Mouse (Mus musculus) limb, embryonic 11.5 days (tissue): Measurements from ENCODE around the gene Mapkapk2. TPM values are rescaled to one million over a fixed set of nuclear protein-coding genes. Genes with fewer than 3 reads are reported as not detected.
A peak's percentile ranks its signal among the peaks of the same experiment; 100 is the strongest.

Experiments
- ATAC-seq: fragments of 200-750 bp; cut with Nextera tagmentation; 2 replicates; pipeline ENCODE4 v1.8.0; 2017; ENCODE audit warnings: low read depth; ENCODE audit not compliant: insufficient number of reproducible peaks, low FRiP score, low TSS enrichment
- DNase-seq: peaks from one replicate; pipeline ENCODE4 v3.0.0-alpha.2; 2015; ENCODE audit warnings: low spot score
- H3K27ac ChIP-seq: fragments of 300-500 bp; sonication (generic); replicated peaks from 2 replicates; pipeline ENCODE4 v1.5.1; 2014; ENCODE audit warnings: low read depth, mild to moderate bottlenecking, low read length
- H3K27me3 ChIP-seq: fragments of 300-500 bp; sonication (generic); 2 replicates; pipeline ENCODE4 v1.6.1; 2014; ENCODE audit warnings: mild to moderate bottlenecking, low read length, mixed read lengths; ENCODE audit not compliant: control insufficient read depth, insufficient read depth
- H3K36me3 ChIP-seq: fragments of 300-500 bp; sonication (generic); 2 replicates; pipeline ENCODE4 v1.6.1; 2014; ENCODE audit warnings: mild to moderate bottlenecking, low read length, moderate library complexity, mixed read lengths; ENCODE audit not compliant: control insufficient read depth, insufficient read depth
- H3K4me1 ChIP-seq: fragments of 300-500 bp; sonication (generic); 2 replicates; pipeline ENCODE4 v1.6.1; 2014; ENCODE audit warnings: low read length, mixed read lengths; ENCODE audit not compliant: control insufficient read depth, insufficient read depth
- H3K4me2 ChIP-seq: fragments of 300-500 bp; sonication (generic); 2 replicates; pipeline ENCODE4 v1.6.1; 2014; ENCODE audit warnings: low read depth, mild to moderate bottlenecking, moderate library complexity; ENCODE audit not compliant: severe bottlenecking
- H3K4me3 ChIP-seq: fragments of 300-500 bp; sonication (generic); 2 replicates; pipeline ENCODE4 v1.5.1; 2014; ENCODE audit warnings: low read depth, low read length
- H3K9ac ChIP-seq: fragments of 300-500 bp; sonication (generic); 2 replicates; pipeline ENCODE4 v1.6.1; 2014; ENCODE audit warnings: mild to moderate bottlenecking, low read length
- H3K9me3 ChIP-seq: fragments of 300-500 bp; sonication (generic); 2 replicates; pipeline ENCODE4 v1.6.1; 2016; ENCODE audit warnings: low read length; ENCODE audit not compliant: control insufficient read depth
- WGBS: fragments of 180-500 bp; shearing (Covaris S2); extraction: QIAGEN DNeasy Blood & Tissue Kit; methylation state at CpG from one replicate; pipeline ENCODE4 v1.1.7; 2014; 5-methylcytosine and 5-hydroxymethylcytosine counted together
- polyA plus RNA-seq: library from polyadenylated mRNA; unstranded; fragments of >200 nt; fragmentation: Nextera tagmentation; extraction: Ambion mirVana; gene quantifications from 2 replicates; pipeline ENCODE4 v1.2.1, GENCODE M21; 2014

Mapkapk2 gene
- polyA plus RNA-seq, 1 experiment from 2014 or later: 47.6 TPM

GRCm38 (mm10) chr1:131118530-131118929 lies 20.9 kb upstream of the Mapkapk2 start:
- DNase-seq (no peak), ATAC-seq (no peak)
- Histone ChIP-seq H3K36me3 (no peaks in the 10 kb centered on the region), H3K4me2 (no peak overlapping the region), H3K27ac (no peak overlapping the region), H3K4me1 (no peaks in the 10 kb centered on the region), H3K27me3 (no peaks in the 10 kb centered on the region), H3K9ac (no peak overlapping the region), H3K9me3 (no peaks in the 10 kb centered on the region), H3K4me3 (no peak overlapping the region)
- WGBS: 57% methylated on average over 10 of the region's 10 CpGs

GRCm38 (mm10) chr1:131116430-131117011 lies 18.9 kb upstream of the Mapkapk2 start:
- no peak for ATAC-seq

GRCm38 (mm10) chr1:131115932-131116331 lies 18.3 kb upstream of the Mapkapk2 start:
- 22% methylated on average over 6 of the region's 6 CpGs for WGBS
- Histone ChIP-seq H3K36me3 (no peaks in the 10 kb centered on the region), H3K9me3 (no peaks in the 10 kb centered on the region), H3K4me3 (no peak overlapping the region), H3K27ac (no peak overlapping the region), H3K4me1 (no peaks in the 10 kb centered on the region), H3K9ac (no peak overlapping the region), H3K4me2 (no peak overlapping the region), H3K27me3 (no peaks in the 10 kb centered on the region)
- DNase-seq: peak; percentile 82
- peak; percentile 40; the same call in 1 of the 2 replicates for ATAC-seq

More at GRCm38 (mm10) chr1:131116430-131117011, 18.9 kb upstream of the Mapkapk2 start:
- H3K9ac ChIP-seq: no peak overlapping the region
- 75% methylated on average over 13 of the region's 13 CpGs for WGBS
- H3K4me3 ChIP-seq: no peak overlapping the region
- H3K27ac ChIP-seq: no peak overlapping the region
- no peaks in the 10 kb centered on the region for H3K36me3 ChIP-seq
- DNase-seq: no peak
- H3K9me3 ChIP-seq: no peaks in the 10 kb centered on the region
- no peaks in the 10 kb centered on the region for H3K27me3 ChIP-seq
- no peaks in the 10 kb centered on the region for H3K4me1 ChIP-seq
- H3K4me2 ChIP-seq: no peak overlapping the region

GRCm38 (mm10) chr1:131112576-131112975 lies 14.9 kb upstream of the Mapkapk2 start:
- ATAC-seq: no peak
- Histone ChIP-seq H3K9ac (no peak overlapping the region), H3K4me1 (no peaks in the 10 kb centered on the region), H3K27me3 (no peaks in the 10 kb centered on the region), H3K9me3 (no peaks in the 10 kb centered on the region), H3K36me3 (no peaks in the 10 kb centered on the region), H3K4me2 (no peak overlapping the region), H3K27ac (no peak overlapping the region), H3K4me3 (no peak overlapping the region)
- 38% methylated on average over 6 of the region's 6 CpGs for WGBS
- no peak for DNase-seq

GRCm38 (mm10) chr1:131110525-131111106 lies 13.0 kb upstream of the Mapkapk2 start:
- H3K27me3 ChIP-seq: no peaks in the 10 kb centered on the region
- ATAC-seq (no peak), DNase-seq (no peak)
- no peak overlapping the region for H3K4me3 ChIP-seq
- WGBS: 74% methylated on average over 12 of the region's 12 CpGs
- H3K36me3 ChIP-seq: no peaks in the 10 kb centered on the region
- no peak overlapping the region for H3K4me2 ChIP-seq
- H3K4me1 ChIP-seq: no peaks in the 10 kb centered on the region
- no peak overlapping the region for H3K9ac ChIP-seq
- H3K27ac ChIP-seq: no peak overlapping the region
- no peaks in the 10 kb centered on the region for H3K9me3 ChIP-seq

GRCm38 (mm10) chr1:131107575-131108308 lies 10.1 kb upstream of the Mapkapk2 start:
- no peak overlapping the region for H3K9ac ChIP-seq
- no peaks in the 10 kb centered on the region for H3K4me1 ChIP-seq
- no peak overlapping the region for H3K4me2 ChIP-seq
- WGBS: 45% methylated on average over 10 of the region's 10 CpGs
- peak; percentile 46; the same call in 1 of the 2 replicates for ATAC-seq
- H3K27ac ChIP-seq: peak overlapping the region; percentile 72; the same call in 1 of the 2 replicates
- H3K36me3 ChIP-seq: no peaks in the 10 kb centered on the region
- no peaks in the 10 kb centered on the region for H3K27me3 ChIP-seq
- H3K9me3 ChIP-seq: no peaks in the 10 kb centered on the region
- H3K4me3 ChIP-seq: no peak overlapping the region
- DNase-seq: no peak

- Histone ChIP-seq H3K9me3 (no peaks in the 10 kb centered on the region), H3K9ac (no peak overlapping the region), H3K4me3 (no peak overlapping the region), H3K27me3 (no peaks in the 10 kb centered on the region), H3K4me2 (no peak overlapping the region), H3K27ac (no peak overlapping the region), H3K4me1 (no peaks in the 10 kb centered on the region), H3K36me3 (no peaks in the 10 kb centered on the region)
- 84% methylated on average over 10 of the region's 10 CpGs for whole genome bisulfite sequencing
- ATAC-seq (no peak), DNase-seq (no peak)
Measured at GRCm38 (mm10) chr1:131103776-131104424, 6.3 kb upstream of the Mapkapk2 start.

- DNase-seq: no peak
- Histone ChIP-seq H3K9ac (no peak overlapping the region), H3K4me1 (peaks cover 3% of the 10 kb centered on the region; the same call in 1 of the 2 replicates), H3K4me3 (no peak overlapping the region), H3K27me3 (no peaks in the 10 kb centered on the region), H3K36me3 (no peaks in the 10 kb centered on the region), H3K27ac (no peak overlapping the region), H3K4me2 (no peak overlapping the region), H3K9me3 (no peaks in the 10 kb centered on the region)
- WGBS: 85% methylated on average over 1 of the region's 1 CpGs
- ATAC-seq: no peak
Measured at GRCm38 (mm10) chr1:131100808-131101207, 3.2 kb upstream of the Mapkapk2 start.
